Mouse (Mus musculus) right cerebral cortex, adult 18-20 months (tissue): ENCODE data around the gene Mcub.
A peak's percentile ranks its signal among the peaks of the same experiment; 100 is the strongest.

Source experiments
- DNase-seq: peaks from one replicate; pipeline ENCODE4 v3.0.0; 2022; ENCODE audit warnings: mixed read lengths

Mcub gene

GRCm38 (mm10) chr3:129887779-129888517, 82.1 kb downstream of the Mcub start:
- no peak for DNase-seq

GRCm38 (mm10) chr3:129886430-129886829, 83.6 kb downstream of the Mcub start:
- DNase-seq = no peak

GRCm38 (mm10) chr3:129885577-129885976, 84.4 kb downstream of the Mcub start:
- DNase-seq = no peak

- DNase-seq = no peak
These were observed 88.9 kb downstream of the Mcub start for GRCm38 (mm10) chr3:129880925-129881593.

- DNase-seq = no peak
These were observed 90.1 kb downstream of the Mcub start for GRCm38 (mm10) chr3:129879913-129880312.

- DNase-seq = no peak
These were observed 90.8 kb downstream of the Mcub start for GRCm38 (mm10) chr3:129879131-129879757.

GRCm38 (mm10) chr3:129878405-129879021, 91.5 kb downstream of the Mcub start, which contains the start of gene Pla2g12a:
Gene Pla2g12a, plus strand, starts transcription at chr3:129878606.
- peak; percentile 94 for DNase-seq

- DNase-seq = no peak
These were observed 92.7 kb downstream of the Mcub start for GRCm38 (mm10) chr3:129877327-129877726.
